Mouse (Mus musculus) gastrocnemius, postnatal 25 days (tissue): Measurements from ENCODE around the gene Rai1. TPM values are rescaled to one million over a fixed set of nuclear protein-coding genes. Genes with fewer than 3 reads are reported as not detected.

Source experiments
- DNase-seq: peaks from one replicate; pipeline ENCODE4 v3.0.0; 2022
- microRNA-seq, 2 experiments: library from miRNA; unstranded; fragments of <30 nt; microRNA quantifications; one replicate each; pipeline ENCODE4 v1.2.0; 2021; ENCODE audit warnings: borderline replicate concordance in 2 of 2
- total RNA-seq, 2 experiments: library from RNA; stranded (reverse); gene quantifications; 1 replicate in 1 of 2; 2 replicates in 1 of 2; pipeline ENCODE4 v1.2.3; 2021

Gene Rai1
- total RNA-seq, 2 experiments from 2014 or later, result 17.3 to 21.6 TPM

DNA sequence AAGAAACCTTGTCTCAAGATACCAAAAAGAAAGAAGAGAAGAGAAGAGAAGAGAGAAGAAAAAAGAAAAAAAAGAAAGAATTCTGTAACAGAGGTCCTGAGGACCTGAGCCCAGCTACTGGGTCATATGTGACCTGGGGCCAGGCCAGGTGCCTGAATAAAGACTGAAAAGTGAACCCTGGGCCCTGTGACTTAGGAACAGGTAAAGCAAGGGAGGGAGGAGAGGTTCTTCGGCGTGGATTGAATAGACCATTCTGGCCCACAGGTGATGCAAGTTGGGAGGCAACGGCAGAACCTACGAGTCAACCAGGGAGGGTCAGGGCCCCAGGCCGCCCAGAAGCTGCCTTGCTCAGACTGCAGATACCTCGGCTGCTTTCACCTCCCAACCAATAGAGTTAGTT lies 116.6 kb downstream of the Rai1 start:
- DNase-seq, result no peak

DNA sequence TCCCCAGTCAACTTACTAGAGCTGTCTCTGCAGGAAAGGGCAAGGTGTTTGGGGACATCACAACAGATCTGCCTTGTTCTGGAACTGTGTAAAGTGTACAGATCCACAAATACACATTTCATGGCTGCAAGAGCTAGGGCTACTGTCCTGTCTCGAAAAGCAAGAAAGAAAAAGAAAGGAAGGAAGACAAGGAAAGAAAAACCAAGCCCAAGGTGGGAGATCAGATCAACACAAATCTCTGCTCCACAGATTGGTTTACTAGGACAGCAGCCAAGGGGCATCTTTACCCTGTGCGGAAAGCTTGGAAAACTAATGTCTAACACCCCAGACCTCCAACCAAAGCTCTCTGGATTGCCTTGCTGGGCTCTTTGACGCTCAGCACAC lies 117.3 kb downstream of the Rai1 start:
- DNase-seq, result no peak

DNA sequence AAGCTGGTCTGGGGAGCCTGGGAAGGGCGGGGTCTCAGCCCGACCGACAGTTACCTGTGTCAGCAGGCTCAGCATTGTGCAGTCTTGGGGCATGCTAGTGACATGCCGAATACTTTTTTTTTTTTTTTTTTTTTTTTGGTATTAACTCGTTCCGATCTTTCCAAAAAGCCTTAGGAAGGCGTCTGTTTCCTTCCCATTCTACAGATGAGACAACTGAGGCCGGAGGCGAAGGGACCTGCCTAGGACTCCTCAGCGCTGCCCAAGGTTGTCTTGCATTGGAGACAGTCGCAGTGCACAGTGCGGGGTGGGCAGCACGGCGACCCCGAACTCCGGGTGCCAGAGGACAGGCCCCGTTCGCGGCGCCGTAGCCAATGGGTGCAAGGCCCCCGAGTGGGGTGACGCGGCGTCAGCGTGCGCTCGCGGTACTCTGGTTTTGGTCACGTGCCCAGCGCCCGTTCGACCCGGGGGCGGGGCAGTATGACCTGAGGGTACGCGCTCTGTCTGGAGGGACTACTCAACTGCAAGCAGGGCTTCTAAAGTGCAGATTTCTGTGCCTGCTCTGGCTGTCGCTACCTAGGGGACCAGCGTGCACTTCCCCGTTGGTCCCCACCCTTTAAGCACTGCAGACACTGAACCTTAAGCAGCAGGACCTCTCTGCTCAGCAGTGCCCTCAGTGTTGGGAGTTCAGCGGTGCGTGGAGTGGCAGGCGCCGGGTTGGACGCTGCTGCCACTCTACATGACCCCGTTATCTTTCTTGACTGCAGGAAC lies 117.8 kb downstream of the Rai1 start, which contains the start of gene Srebf1:
Gene Srebf1, minus strand, starts transcription at position 113 of the 768 bp plus-strand sequence.
- DNase-seq, result peak; percentile 79

DNA sequence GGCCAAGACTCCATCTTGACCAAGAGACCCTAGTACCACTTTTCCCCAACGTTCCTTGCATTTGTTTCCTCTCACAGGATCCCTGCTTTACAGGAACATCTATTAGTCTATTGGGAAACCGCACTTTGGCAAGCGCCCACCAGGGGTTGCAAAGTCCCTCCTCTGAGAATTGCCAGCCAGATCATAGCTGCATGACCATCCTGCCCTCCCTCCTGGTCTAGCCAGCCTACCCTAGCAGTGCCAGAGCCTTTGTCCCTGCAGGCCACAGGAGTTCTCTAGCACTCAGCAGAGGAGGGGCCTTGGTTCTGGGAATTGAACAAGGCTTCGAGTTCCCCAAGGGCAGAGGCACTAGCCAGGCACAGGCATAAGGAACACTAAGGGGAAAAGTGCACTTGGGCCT lies 119.9 kb downstream of the Rai1 start:
- DNase-seq, result no peak

DNA sequence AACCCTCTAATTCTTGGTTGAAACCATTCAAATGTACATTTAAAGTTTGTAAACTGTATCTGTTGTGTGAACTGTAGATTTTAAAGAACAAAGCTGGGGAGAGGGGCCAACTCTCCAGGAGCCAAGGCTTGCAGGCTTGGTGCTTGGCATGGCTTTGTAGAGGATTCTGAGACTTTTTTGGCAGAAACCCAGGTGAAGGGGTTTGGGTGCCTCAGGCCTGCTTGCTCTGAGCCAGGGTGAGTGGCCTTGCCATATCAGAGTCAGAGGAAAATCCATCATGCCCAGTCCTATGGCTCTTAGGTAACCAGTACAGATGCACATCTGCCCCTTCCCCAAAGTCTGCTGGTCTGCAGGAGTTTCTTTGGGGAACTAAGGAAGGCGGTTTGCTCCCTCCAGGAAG lies 121.1 kb downstream of the Rai1 start:
- no peak for DNase-seq

DNA sequence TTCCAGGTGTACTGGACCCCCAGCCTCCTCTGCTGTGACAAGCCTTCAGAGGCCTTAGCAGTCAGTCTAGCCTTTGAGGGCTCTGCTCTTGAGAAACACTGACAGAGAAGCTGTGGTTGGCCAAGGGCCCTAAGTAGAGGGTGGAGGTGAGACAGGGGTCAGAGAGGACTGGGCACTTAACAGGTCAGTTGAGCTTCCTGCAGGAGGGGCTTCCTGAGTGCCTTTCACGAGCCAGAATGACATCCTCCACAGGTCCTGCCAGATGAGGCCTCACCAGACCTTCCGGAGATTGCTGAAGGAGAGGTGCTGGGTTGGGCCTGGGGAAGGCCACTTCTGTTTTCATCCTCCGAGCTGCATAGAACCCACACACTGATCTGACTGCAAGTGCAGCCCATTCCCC lies 123.7 kb downstream of the Rai1 start:
- no peak for DNase-seq

DNA sequence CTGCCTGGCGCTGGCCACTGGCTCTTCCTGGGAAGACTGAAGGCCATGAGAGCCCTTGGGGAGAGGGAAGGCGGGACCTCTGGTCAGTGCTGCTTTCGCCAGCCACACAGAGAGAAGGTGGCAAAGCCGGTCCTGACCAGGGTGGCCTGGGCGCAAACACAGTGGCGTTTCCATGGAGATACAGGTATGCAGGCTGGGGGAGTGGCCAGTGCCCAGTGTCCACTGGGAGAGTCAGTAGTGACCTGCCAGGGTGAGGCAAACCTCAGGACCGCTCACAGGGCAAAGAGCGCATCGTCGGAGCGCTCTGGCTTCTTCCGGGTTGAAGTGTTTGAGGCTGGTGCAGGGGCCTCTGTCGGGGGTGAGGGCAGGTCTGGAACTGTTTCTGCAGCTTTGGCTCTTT lies 125.0 kb downstream of the Rai1 start:
- no peak for DNase-seq

DNA sequence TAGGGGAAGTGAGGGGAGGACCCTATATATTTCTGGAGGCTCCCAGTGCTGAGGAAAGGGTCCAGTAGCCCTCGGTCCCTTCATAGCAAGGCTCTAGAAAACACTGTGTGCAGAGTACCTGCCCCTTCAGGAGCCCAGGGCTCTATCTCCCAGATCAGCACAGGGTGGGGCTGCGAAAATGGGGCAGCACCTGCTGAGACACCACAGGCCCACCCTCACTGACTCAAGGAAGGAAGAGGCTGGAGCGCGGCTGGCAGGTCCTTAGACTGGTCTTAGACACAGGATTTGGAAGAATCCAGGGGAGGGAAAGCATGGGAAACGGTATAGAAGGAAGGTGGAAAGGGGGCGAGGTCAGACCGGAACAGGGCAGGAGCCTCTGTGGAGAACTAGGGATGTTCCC lies 125.7 kb downstream of the Rai1 start:
- DNase-seq, result no peak

DNA sequence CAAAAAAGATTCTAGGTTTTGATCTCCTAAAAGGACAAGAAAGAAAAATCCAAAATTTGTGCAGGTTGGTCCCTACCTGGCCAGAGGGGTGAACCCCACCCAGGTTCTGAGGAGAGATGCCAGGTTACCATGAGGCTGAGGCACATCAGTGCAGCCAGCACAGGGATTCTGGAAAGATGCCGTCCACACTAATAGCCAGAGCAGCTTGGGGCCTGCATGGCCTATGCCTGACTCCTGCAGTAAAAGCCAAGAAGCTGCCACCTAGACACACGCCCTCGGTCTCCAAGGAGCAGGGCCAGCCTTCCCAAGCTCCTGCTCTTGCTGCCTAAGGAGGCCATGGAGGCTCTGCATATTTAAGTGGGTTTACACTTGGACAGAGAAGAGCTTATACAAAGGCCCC lies 126.5 kb downstream of the Rai1 start:
- DNase-seq, result no peak

DNA sequence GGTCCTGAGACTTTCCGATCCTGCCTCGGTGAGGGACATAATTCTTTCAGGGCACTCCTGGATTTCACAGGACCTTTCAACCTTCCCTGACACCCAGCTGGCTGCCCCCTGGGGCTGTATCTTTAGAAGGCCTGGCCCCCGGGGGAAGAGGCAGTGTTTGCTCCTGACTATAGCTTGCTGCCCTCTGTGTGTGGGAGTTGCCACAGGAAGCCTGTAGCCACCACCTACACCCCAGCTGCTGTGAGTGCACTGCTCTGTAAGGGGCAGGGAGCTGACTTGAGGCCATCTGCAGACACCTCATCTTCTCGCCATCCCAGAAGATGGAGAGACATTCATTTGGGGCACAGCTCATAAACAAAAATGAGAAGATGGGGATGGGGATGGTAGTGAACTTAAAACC lies 127.1 kb downstream of the Rai1 start:
- no peak for DNase-seq

DNA sequence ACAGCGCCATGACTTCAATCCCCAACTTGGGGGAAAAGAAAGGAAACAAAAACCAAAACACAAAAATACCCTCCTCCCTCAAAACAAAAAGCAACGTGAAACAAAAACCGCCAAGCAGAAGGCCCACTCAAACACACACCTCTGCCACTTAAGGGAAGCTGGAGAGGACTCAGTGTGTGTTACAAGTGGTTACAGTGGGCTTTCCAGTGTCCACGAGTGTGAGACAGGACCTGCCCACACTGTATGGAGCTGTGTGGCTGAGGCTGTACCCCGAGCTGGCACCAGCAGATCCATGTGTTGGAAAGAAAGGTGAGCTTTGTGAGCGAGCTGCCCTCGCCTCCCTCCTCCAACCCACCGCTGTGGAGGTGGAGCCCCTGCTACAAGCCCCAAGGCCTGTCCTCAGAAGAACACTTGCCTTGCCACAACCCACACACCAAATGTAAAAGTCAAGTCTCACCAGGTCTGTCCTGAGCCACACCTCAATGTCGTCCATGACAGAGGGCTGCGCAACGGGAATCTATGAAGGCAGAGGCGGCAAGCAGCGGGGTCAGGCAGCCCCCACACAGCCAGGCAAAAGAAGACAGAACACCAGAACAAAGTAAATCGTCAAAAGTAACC lies 127.7 kb downstream of the Rai1 start:
- no peak for DNase-seq

DNA sequence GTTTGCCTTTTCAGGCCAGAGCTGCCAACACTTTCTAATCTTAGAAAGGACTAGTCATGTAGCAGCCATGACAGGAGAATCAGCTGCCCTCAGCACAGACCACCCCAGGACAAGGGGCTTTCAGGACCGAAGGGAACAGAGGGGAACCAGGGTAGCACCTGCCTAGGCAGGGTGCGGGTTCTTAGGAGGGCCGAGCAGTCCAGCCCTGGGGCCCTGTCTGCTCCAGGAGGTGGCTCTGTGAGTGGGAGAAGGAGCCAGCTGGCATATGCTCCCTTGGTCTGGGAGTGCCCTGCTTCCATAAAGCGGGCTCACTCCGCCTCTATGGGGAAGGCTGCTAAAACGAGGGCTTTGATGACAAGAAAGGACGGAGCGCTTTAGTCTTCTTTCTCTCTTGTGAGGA lies 128.4 kb downstream of the Rai1 start:
- DNase-seq, result no peak

DNA sequence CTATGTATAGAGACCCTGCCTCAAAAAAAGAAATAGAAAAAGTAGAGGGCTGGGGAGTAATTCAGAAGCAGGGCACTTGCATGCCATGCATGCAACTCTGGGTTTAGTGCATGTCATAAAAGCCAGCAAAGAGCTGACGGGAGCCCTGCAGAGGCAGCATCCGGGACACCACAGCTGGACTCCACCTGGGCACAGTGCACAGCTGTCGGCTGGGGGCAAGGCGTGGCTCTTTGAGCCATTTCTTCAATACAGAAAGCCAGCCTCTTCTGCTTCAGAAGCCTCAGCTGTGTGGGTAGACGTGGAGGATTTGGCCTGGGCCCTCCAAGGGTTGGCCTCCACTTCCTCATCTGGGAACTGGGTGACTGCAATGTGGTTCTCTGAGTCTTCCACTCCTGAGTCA lies 130.5 kb downstream of the Rai1 start:
- no peak for DNase-seq

DNA sequence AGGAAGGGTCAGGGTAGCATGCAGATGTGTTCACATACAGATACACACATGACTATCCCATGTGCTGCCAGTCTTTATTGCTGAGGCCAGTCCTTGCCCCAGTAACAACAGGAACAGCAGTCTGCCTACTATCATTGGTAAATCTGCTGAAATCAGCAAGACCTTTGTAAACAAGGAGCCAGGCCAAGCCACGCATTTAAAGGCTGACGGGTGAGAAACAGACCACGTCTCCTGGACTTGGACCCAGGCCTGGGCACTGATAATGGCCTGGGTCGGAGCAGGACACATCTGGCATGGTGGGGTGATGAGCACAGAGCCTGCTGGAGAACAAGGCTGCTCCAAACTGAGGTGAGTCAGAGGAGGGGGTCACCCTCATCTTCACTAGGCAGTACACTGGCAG lies 135.7 kb downstream of the Rai1 start:
- no peak for DNase-seq

DNA sequence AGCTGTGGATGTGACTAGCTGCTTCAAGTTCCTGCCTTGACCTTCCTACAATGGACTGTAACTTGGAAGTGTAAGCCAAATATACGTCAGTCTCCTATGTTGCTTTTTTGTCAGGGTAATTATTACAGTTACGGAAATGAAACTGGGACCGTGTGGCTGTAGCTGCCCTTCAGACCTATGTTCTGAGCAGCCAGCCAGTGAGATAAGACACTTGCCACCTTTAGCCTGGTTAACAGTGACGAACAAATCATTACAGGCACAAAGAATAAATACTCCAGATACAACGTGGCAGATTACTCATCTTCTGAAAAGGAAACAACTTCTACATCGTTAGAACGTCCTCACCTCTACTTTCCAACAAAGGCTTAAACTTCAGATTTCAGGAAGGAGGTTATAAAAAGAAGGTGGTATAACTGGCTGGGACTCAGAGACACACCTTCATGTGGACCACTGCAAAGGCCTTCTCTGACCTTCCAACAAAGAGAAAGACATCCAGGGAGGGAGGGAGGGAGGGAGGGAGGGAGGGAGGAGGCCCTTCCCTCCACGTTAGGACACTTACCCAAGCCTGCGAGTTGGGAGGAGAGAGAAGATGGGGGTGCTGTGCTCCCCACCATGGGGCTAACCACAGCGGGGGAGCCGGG lies 139.8 kb downstream of the Rai1 start:
- DNase-seq, result no peak

DNA sequence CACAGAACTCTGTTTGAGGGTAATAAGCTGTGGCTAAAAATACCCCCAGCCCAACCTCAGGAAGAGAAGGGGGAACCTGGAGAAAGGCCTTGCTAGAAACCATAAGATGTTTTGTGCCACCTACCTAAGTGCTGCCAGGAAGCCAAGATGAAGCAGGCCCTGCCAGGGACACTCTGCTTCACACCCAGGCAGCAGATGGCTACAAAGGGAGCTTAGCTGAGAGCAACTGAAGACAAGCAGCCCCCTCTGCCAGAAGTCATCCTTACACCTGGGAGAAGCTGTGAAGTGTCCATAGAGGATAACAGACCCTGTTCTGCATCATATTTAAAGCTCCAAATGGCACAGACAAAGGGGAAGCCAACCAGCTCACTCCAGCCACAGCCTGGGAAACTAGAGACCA lies 141.3 kb downstream of the Rai1 start:
- DNase-seq, result no peak

DNA sequence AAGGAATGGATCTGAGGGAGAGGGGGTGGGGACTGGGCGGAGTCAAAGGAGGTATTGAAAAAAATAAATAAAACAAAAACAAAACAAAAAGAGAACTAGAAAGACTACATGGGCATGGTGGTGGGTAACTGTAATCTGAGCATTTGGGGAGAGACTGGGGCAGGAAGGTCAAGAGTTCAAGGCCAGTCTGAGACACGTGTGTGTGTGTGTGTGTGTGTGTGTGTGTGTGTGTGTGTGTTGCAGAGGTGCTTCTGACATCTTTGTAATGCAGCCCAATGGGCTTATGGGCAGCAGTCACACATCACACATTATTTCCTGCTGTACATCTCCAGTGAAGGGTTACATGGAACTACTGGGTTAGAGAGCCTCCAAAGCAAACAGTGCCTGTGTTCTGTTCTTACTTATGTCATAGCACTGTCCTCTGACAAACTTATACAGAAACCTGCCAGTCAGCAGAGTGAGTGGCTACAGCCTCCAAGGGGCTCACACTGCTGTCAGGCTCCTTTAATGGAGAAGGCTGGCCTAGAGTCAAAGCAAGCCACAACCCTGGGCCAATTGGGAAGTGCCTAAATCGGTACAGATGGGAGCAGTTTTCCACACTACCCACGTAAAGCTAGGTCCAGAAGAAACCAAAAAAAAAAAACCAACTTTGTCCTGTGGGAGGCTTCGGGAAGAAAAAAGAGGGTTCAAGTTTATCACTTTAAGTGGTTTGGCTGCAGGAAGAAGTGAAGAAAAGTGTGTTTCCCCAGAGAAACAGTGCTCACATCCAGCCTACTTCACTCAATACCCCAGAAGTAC lies 143.1 kb downstream of the Rai1 start:
- DNase-seq, result no peak

Small RNA genes within 50 kb of the gene (microRNA-seq; reads per million reads assigned to microRNA genes)
- gene Mir6921 (0 reads per million in 2 experiments), gene Mir6922 (0 reads per million in 2 experiments)

Other genes starting within 250 kb of the Rai1 start
- 10 to 100 TPM; 15.6 to 16.0 TPM for gene Med9, start 156.8 kb upstream of the Rai1 start, total RNA-seq
- 1 to 10 TPM in 1 of 2 experiments, under 1 TPM in 1; 0.56 to 3.6 TPM for gene Rasd1, start 140.1 kb upstream of the Rai1 start, total RNA-seq
- gene Pemt, start 58.5 kb upstream of the Rai1 start, total RNA-seq, result 1 to 10 TPM; 2.6 to 3.7 TPM
- gene Srebf1, start 117.6 kb downstream of the Rai1 start, total RNA-seq, result 10 to 100 TPM; 16.8 to 20.0 TPM
- gene Tom1l2, start 247.9 kb downstream of the Rai1 start, total RNA-seq, result 10 to 100 TPM; 45.8 to 54.3 TPM
- under 1 TPM; 0.59 to 0.86 TPM for gene Drc3, start 248.3 kb downstream of the Rai1 start, total RNA-seq